Mouse (Mus musculus) CD4-positive, CD25-positive, alpha-beta regulatory T cell, adult 4 months (primary cell): ENCODE measurements around the gene Sec22c. TPM values are rescaled to one million over a fixed set of nuclear protein-coding genes. Genes with fewer than 3 reads are reported as not detected.

Experiments used
- ATAC-seq: one replicate; pipeline ENCODE4 v1.8.0; 2017
- polyA plus RNA-seq, 2 experiments: library from polyadenylated mRNA; unstranded; fragments of 100-300 nt; shearing (Covaris generic); gene quantifications; one replicate each; pipeline ENCODE4 v1.2.1; 2017

Sec22c gene
- polyA plus RNA-seq, 2 experiments from 2014 or later, result 17.6 to 32.9 TPM

GRCm38 (mm10) chr9:121644855-121645254 is 60.4 kb downstream of the Sec22c start:
- ATAC-seq, result no peak

- peak; percentile 89 for ATAC-seq
Observed at GRCm38 (mm10) chr9:121642401-121643181, 62.7 kb downstream of the Sec22c start, which contains the start of gene Vipr1. Vipr1 (plus strand) TSS chr9:121642716.

GRCm38 (mm10) chr9:121642001-121642400 is 63.3 kb downstream of the Sec22c start, which contains the start of gene Lyzl4:
Lyzl4 (minus strand) TSS chr9:121642096.
- ATAC-seq, result peak; percentile 33

GRCm38 (mm10) chr9:121641235-121641915 is 63.9 kb downstream of the Sec22c start:
- ATAC-seq, result no peak

- no peak for ATAC-seq
Observed at GRCm38 (mm10) chr9:121639790-121640189, 65.5 kb downstream of the Sec22c start.

GRCm38 (mm10) chr9:121635835-121636576 is 69.3 kb downstream of the Sec22c start:
- ATAC-seq, result no peak

- no peak for ATAC-seq
Observed at GRCm38 (mm10) chr9:121633306-121633705, 72.0 kb downstream of the Sec22c start.

GRCm38 (mm10) chr9:121632891-121633290 is 72.4 kb downstream of the Sec22c start:
- no peak for ATAC-seq

GRCm38 (mm10) chr9:121631946-121632345 is 73.3 kb downstream of the Sec22c start:
- ATAC-seq, result no peak

GRCm38 (mm10) chr9:121630627-121631026 is 74.7 kb downstream of the Sec22c start:
- ATAC-seq, result no peak

Other genes with a start within 250 kb of the Sec22c start
- not detected for gene Cck, start 209.8 kb downstream of the Sec22c start, polyA plus RNA-seq
- not detected for gene Lyzl4, start 63.4 kb downstream of the Sec22c start, polyA plus RNA-seq
- gene Vipr1, start 62.8 kb downstream of the Sec22c start, polyA plus RNA-seq, result 1 to 10 TPM; 1.3 to 2.0 TPM
- 10 to 100 TPM; 50.7 to 52.2 TPM for gene Ss18l2, start 4.8 kb upstream of the Sec22c start, polyA plus RNA-seq
- 100 to 1,000 TPM; 104 to 128 TPM for gene Nktr, start 13.7 kb upstream of the Sec22c start, polyA plus RNA-seq
- gene Zfp651, start 53.8 kb upstream of the Sec22c start, polyA plus RNA-seq, result under 1 TPM; 0.22 to 0.30 TPM
- not detected for gene Klhl40, start 72.1 kb upstream of the Sec22c start, polyA plus RNA-seq
- not detected for gene Hhatl, start 87.0 kb upstream of the Sec22c start, polyA plus RNA-seq
- not detected for gene Ccdc13, start 134.0 kb upstream of the Sec22c start, polyA plus RNA-seq
- gene Higd1a, start 152.9 kb upstream of the Sec22c start, polyA plus RNA-seq, result 100 to 1,000 TPM in 1 of 2 experiments, 10 to 100 TPM in 1; 94.5 to 129 TPM
- gene Ackr2, start 192.9 kb upstream of the Sec22c start, polyA plus RNA-seq, result not detected
- gene Cyp8b1, start 210.8 kb upstream of the Sec22c start, polyA plus RNA-seq, result not detected
- gene Fam198a, start 245.5 kb upstream of the Sec22c start, polyA plus RNA-seq, result under 1 TPM in 1 of 2 experiments, not detected in 1; 0.29 TPM